Mouse (Mus musculus): ENCODE results near the gene Abcb1a. TPM values are rescaled to one million over a fixed set of nuclear protein-coding genes. Genes with fewer than 3 reads are reported as not detected.

Abcb1a gene
- polyA plus RNA-seq, 1 experiment from 2014 or later: 1.9 TPM

DNA sequence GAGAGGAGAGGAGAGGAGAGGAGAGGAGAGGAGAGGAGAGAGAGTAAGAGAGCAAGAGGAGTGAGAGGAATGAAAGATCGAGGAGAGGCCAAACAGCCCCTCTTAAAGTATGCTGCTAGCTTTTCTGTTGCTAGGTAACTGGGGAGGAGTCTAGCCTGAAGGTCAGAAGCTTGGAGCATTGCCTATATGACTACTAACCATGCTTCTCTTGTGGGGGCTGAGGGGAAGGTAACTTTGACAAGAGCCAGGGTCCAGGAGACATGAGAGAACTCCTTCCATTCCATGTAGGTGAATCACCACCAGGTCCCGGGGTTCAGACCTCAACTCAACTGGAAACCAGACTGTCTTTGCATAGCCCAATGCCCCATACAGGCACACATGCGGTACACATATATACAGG, 113.0 kb downstream of the Abcb1a start:
- 60% methylated on average over 3 of the region's 3 CpGs for WGBS

DNA sequence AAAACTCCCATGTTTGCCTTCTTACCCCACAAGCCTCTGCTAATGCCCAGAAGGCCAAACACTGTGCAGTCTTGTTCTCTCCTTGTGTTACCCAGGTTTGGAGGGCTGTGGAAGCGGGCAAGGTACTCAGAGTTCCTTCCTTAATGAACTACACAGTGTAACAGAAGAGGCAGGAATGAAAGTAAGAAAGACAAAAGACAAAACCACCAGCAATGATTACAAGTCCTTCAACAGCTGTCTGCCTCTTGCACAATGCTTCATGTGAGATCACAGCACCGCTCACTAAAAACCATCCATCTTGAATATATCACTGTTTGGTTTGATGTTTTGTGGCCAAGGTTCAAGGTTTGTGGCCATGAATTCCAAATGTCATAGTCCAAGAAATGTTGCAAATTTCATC, 118.4 kb downstream of the Abcb1a start:
- ATAC-seq (ENCODE audit: low read depth): no peak

More for the DNA sequence above, 113.0 kb downstream of the Abcb1a start:
- H3K36me3 ChIP-seq (ENCODE audit: control insufficient read depth, insufficient read depth, low read length): no peaks in the 10 kb centered on the region
- no peak overlapping the region for H3K27ac ChIP-seq (ENCODE audit: low read length)
- no peak for ATAC-seq (ENCODE audit: low read depth)
- H3K4me2 ChIP-seq (ENCODE audit: low read depth, low read length): no peak overlapping the region
- H3K9me3 ChIP-seq (ENCODE audit: control insufficient read depth, low read length): no peaks in the 10 kb centered on the region
- H3K4me3 ChIP-seq (ENCODE audit: low read length): no peak overlapping the region
- H3K27me3 ChIP-seq (ENCODE audit: control insufficient read depth, insufficient read depth, low read depth, low read length): no peaks in the 10 kb centered on the region
- H3K9ac ChIP-seq (ENCODE audit: low read length): no peak overlapping the region
- no peaks in the 10 kb centered on the region for H3K4me1 ChIP-seq (replicated peaks; ENCODE audit: control insufficient read depth, insufficient read depth, low read length)

DNA sequence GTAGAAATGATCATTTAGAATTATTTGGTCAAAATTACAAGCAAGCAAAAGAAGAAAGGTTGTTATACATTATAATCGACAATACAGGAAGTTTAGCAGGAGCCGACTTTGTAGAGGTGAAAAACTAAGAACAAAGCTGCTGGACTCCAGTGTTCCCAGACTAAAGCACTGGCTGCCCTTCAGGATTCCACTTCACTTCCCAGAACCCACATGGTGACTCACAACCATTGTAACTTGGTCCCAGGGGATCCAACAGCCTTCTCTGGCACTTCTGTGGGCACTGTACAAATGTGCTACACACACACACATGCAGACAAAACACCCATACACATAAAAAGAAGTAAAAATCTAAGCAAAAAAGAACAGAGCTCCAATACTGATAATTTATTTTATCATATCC, 118.9 kb downstream of the Abcb1a start:
- Histone ChIP-seq H3K27me3 (ENCODE audit: control insufficient read depth, insufficient read depth, low read depth, low read length) (no peaks in the 10 kb centered on the region), H3K36me3 (ENCODE audit: control insufficient read depth, insufficient read depth, low read length) (no peaks in the 10 kb centered on the region), H3K9me3 (ENCODE audit: control insufficient read depth, low read length) (no peaks in the 10 kb centered on the region), H3K4me3 (ENCODE audit: low read length) (no peak overlapping the region), H3K27ac (ENCODE audit: low read length) (no peak overlapping the region), H3K9ac (ENCODE audit: low read length) (no peak overlapping the region), H3K4me2 (ENCODE audit: low read depth, low read length) (no peak overlapping the region), H3K4me1 (replicated peaks; ENCODE audit: control insufficient read depth, insufficient read depth, low read length) (no peaks in the 10 kb centered on the region)
- WGBS: 72% methylated on average over 2 of the region's 2 CpGs
- no peak for ATAC-seq (ENCODE audit: low read depth)

More for the DNA sequence above, 118.4 kb downstream of the Abcb1a start:
- no peak overlapping the region for H3K27ac ChIP-seq (ENCODE audit: low read length)
- no peak overlapping the region for H3K4me3 ChIP-seq (ENCODE audit: low read length)
- no peaks in the 10 kb centered on the region for H3K9me3 ChIP-seq (ENCODE audit: control insufficient read depth, low read length)
- no peaks in the 10 kb centered on the region for H3K36me3 ChIP-seq (ENCODE audit: control insufficient read depth, insufficient read depth, low read length)
- 69% methylated on average over 2 of the region's 2 CpGs for WGBS
- H3K4me2 ChIP-seq (ENCODE audit: low read depth, low read length): no peak overlapping the region
- H3K4me1 ChIP-seq (replicated peaks; ENCODE audit: control insufficient read depth, insufficient read depth, low read length): no peaks in the 10 kb centered on the region
- no peaks in the 10 kb centered on the region for H3K27me3 ChIP-seq (ENCODE audit: control insufficient read depth, insufficient read depth, low read depth, low read length)
- H3K9ac ChIP-seq (ENCODE audit: low read length): no peak overlapping the region

DNA sequence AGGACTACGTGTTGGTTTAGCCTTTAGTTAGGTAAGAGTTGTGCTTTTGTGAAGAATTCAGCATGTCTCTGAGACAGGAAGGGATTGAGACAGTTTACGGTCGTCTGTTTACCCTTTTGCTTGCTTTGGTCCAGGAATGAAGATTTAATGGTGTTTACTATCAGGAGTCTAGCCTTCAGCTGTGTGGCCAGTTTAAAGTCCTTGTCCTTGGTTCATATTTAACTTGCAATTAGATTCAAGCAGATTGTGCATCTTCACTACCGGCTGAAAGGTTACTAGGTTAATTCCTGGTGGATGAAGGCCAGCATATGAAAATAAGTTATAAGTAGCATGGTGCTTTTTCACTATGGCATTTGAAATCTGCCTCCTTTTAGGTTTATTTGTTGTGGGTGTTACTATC, 132.4 kb downstream of the Abcb1a start:
- Histone ChIP-seq H3K4me3 (ENCODE audit: low read length) (no peak overlapping the region), H3K9me3 (ENCODE audit: control insufficient read depth, low read length) (no peaks in the 10 kb centered on the region), H3K4me1 (replicated peaks; ENCODE audit: control insufficient read depth, insufficient read depth, low read length) (no peaks in the 10 kb centered on the region), H3K36me3 (ENCODE audit: control insufficient read depth, insufficient read depth, low read length) (no peaks in the 10 kb centered on the region), H3K4me2 (ENCODE audit: low read depth, low read length) (no peak overlapping the region), H3K27ac (ENCODE audit: low read length) (no peak overlapping the region), H3K9ac (ENCODE audit: low read length) (no peak overlapping the region), H3K27me3 (ENCODE audit: control insufficient read depth, insufficient read depth, low read depth, low read length) (no peaks in the 10 kb centered on the region)
- 43% methylated on average over 4 of the region's 4 CpGs for WGBS
- ATAC-seq (ENCODE audit: low read depth): no peak

Other genes with a start within 250 kb of the Abcb1a start
- gene Dbf4, start 237.4 kb upstream of the Abcb1a start, polyA plus RNA-seq (2015; fragmentation: Nextera tagmentation; extraction: Ambion mirVana): 40.3 and 43.2 TPM in 2 replicates
- gene Slc25a40, start 237.2 kb upstream of the Abcb1a start, polyA plus RNA-seq (2015; fragmentation: Nextera tagmentation; extraction: Ambion mirVana): 12.5 and 13.3 TPM in 2 replicates
- gene Rundc3b, start 37.1 kb upstream of the Abcb1a start, polyA plus RNA-seq (2015; fragmentation: Nextera tagmentation; extraction: Ambion mirVana): 1.7 and 1.9 TPM in 2 replicates
- gene Abcb1b, start 138.1 kb downstream of the Abcb1a start, polyA plus RNA-seq (2015; fragmentation: Nextera tagmentation; extraction: Ambion mirVana): 1.5 and 1.8 TPM in 2 replicates
- gene Abcb4, start 233.6 kb downstream of the Abcb1a start, polyA plus RNA-seq (2015; fragmentation: Nextera tagmentation; extraction: Ambion mirVana): 0.13 and 0.35 TPM in 2 replicates